Mouse (Mus musculus) G1E (cell line): ENCODE results near the gene Plch2.

Experiments
- CTCF ChIP-seq: IDR thresholded peaks from 2 replicates; pipeline ENCODE4 v1.5.1; 2012; ENCODE audit warnings: low read depth, low read length, inconsistent platforms, mixed read lengths
- GATA1 ChIP-seq: IDR thresholded peaks from 2 replicates; pipeline ENCODE4 v1.6.1; 2012; ENCODE audit warnings: borderline replicate concordance, low read length, inconsistent platforms, mixed read lengths
- GATA2 ChIP-seq: IDR thresholded peaks from 2 replicates; pipeline ENCODE4 v1.6.1; 2012; ENCODE audit warnings: low read depth, low read length, inconsistent platforms, borderline replicate concordance
- POLR2AphosphoS5 ChIP-seq: IDR thresholded peaks from 2 replicates; pipeline ENCODE4 v1.6.1; 2012; ENCODE audit warnings: low read depth, low read length, inconsistent platforms; ENCODE audit not compliant: insufficient replicate concordance
- TAL1 ChIP-seq: conservative IDR thresholded peaks from 2 replicates; pipeline ENCODE4 v1.6.1; 2012; ENCODE audit warnings: low read depth, low read length, inconsistent platforms, mixed read lengths

DNA sequence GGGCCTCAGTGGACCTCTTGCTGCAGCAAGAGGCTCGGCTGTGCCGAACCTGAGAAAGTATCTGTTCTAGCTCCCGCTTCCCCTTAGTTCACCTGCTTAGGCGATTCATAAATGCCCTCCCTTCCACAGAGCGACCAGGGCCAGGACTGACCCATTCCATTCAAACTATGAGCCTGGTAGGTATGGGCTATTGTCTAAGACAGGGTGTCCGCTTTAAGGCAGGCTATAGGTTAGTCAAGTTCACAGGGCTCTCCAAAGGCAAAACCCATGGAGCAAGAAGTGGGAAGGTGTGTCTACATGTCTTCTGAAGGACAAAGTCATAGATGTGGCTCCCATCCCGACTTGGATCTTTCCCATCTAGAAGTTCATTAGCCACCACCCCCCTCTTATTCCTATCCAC lies 93.9 kb downstream of the Plch2 start:
- TF ChIP-seq CTCF (no peak), GATA1 (no peak), TAL1 (no peak), POLR2AphosphoS5 (no peak), GATA2 (no peak)
